Mouse (Mus musculus) layer of hippocampus, adult 2 months (tissue): ENCODE measurements around the gene Gm45902. TPM values are rescaled to one million over a fixed set of nuclear protein-coding genes. Genes with fewer than 3 reads are reported as not detected.

ENCODE experiments used
- DNase-seq, 2 experiments: peaks; one replicate each; pipeline ENCODE4 v3.0.0; 2022; ENCODE audit warnings: low spot score in 2 of 2
- H3K27ac ChIP-seq: fragments of 200-600 bp; 2 replicates; pipeline ENCODE4 v1.8.1; 2022
- H3K4me3 ChIP-seq: fragments of 200-600 bp; 2 replicates; pipeline ENCODE4 v1.8.1; 2022; ENCODE audit warnings: mild to moderate bottlenecking
- CTCF ChIP-seq: fragments of 200-600 bp; conservative IDR thresholded peaks from 2 replicates; pipeline ENCODE4 v1.8.1; 2022; ENCODE audit warnings: antibody characterized with exemption, mild to moderate bottlenecking, moderate library complexity
- total RNA-seq, 2 experiments: library from RNA; stranded (reverse); gene quantifications; 2 replicates each; pipeline ENCODE4 v1.2.3; 2021

The Gm45902 gene
- total RNA-seq, 2 experiments from 2014 or later, result 4.8 to 6.2 TPM

- peak overlapping the region; percentile 77 for H3K4me3 ChIP-seq
- no peak for DNase-seq
- no peak for TF ChIP-seq CTCF
- peak overlapping the region; percentile 86; the same call in 1 of the 2 replicates for H3K27ac ChIP-seq
Observed at GRCm38 (mm10) chr2:3475746-3476251, 36.8 kb downstream of the Gm45902 start.

GRCm38 (mm10) chr2:3474861-3475283 lies 37.7 kb downstream of the Gm45902 start, which contains the start of gene Suv39h2:
Gene Suv39h2 (minus strand): TSS chr2:3475031.
- peak within 1 kb of the TSS; percentile 77 for H3K4me3 ChIP-seq
- TF ChIP-seq CTCF, result no peak
- H3K27ac ChIP-seq, result peak within 1 kb of the TSS; percentile 86
- peak; percentile 95 to 97 for DNase-seq

GRCm38 (mm10) chr2:3474361-3474805 lies 38.2 kb downstream of the Gm45902 start:
- no peak for TF ChIP-seq CTCF
- peak; percentile 27 to 66 for DNase-seq
- H3K4me3 ChIP-seq, result peak overlapping the region; percentile 77
- peak overlapping the region; percentile 86 for H3K27ac ChIP-seq

GRCm38 (mm10) chr2:3473891-3474290 lies 38.7 kb downstream of the Gm45902 start:
- peak overlapping the region; percentile 77 for H3K4me3 ChIP-seq
- no peak for TF ChIP-seq CTCF
- no peak for DNase-seq
- no peak overlapping the region; the same call in 1 of the 2 replicates for H3K27ac ChIP-seq

- no peak overlapping the region for H3K4me3 ChIP-seq
- TF ChIP-seq CTCF, result peak; percentile 47
- no peak overlapping the region for H3K27ac ChIP-seq
- DNase-seq, result no peak
Observed at GRCm38 (mm10) chr2:3456590-3456989, 56.0 kb downstream of the Gm45902 start.

Other genes starting within 250 kb of the Gm45902 start
- 10 to 100 TPM; 85.5 to 86.1 TPM for gene Nmt2, start 228.6 kb downstream of the Gm45902 start, total RNA-seq
- 10 to 100 TPM; 10.2 to 10.5 TPM for gene Rpp38, start 180.1 kb downstream of the Gm45902 start, total RNA-seq
- gene Acbd7, start 176.6 kb downstream of the Gm45902 start, total RNA-seq, result 1 to 10 TPM; 1.0 to 2.1 TPM
- gene Olah, start 115.6 kb downstream of the Gm45902 start, total RNA-seq, result not detected
- gene Meig1, start 90.1 kb downstream of the Gm45902 start, total RNA-seq, result 1 to 10 TPM; 4.9 to 5.0 TPM
- gene Dclre1c, start 88.7 kb downstream of the Gm45902 start, total RNA-seq, result 10 to 100 TPM; 11.8 to 12.7 TPM
- 1 to 10 TPM; 3.0 to 3.4 TPM for gene Suv39h2, start 37.8 kb downstream of the Gm45902 start, total RNA-seq
- 10 to 100 TPM; 54.2 to 58.8 TPM for gene Hspa14, start within 50 bp of the Gm45902 start, total RNA-seq
- gene Cdnf, start 240 bp upstream of the Gm45902 start, total RNA-seq, result under 1 TPM; 0.59 to 0.61 TPM
- gene Fam107b, start 57.7 kb upstream of the Gm45902 start, total RNA-seq, result 10 to 100 TPM; 11.4 to 20.1 TPM